Mouse (Mus musculus) neutrophil, adult 5-6 weeks (primary cell): ENCODE results near the gene Trpc5. TPM values are rescaled to one million over a fixed set of nuclear protein-coding genes. Genes with fewer than 3 reads are reported as not detected.

Experiments
- ATAC-seq: fragments of 151-379, 151-347 bp; 2 replicates; pipeline ENCODE4 v1.8.0; 2017; ENCODE audit warnings: mild to moderate bottlenecking, moderate TSS enrichment; ENCODE audit not compliant: insufficient number of reproducible peaks, poor library complexity, low FRiP score, severe bottlenecking; ENCODE audit errors: extremely low read depth
- total RNA-seq: library from RNA; stranded (forward); fragments of 200-1000 nt; gene quantifications from 2 replicates; pipeline ENCODE4 v1.2.3, GENCODE M21; 2017

The Trpc5 gene
- not detected in 2 replicates for total RNA-seq

DNA sequence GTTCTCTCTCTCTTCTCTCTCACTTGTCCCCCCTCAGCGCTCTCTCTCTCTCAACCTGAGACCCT is at the start of gene Trpc5:
Trpc5 (minus strand) TSS at position 39 of the 65 bp plus-strand sequence.
- no peak for ATAC-seq

DNA sequence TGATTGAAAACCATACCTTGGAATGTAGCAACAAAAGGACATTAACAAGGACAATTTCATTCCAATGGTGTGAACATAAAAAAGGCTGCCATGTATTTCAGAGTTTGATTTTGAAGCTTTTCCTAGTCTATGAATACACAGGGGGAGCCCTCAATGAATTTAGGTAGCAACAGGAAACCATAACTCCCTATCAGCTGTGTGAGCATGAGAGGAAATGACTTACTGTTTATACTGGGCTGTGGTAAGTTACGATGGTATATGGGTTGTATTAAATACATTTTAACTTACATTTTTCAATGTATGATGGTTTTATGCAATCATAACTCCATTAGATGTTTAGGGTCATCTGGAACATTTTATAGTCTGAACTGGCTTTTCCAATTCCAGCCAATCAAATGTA is 28.4 kb upstream of the Trpc5 start:
- ATAC-seq, result no peak

DNA sequence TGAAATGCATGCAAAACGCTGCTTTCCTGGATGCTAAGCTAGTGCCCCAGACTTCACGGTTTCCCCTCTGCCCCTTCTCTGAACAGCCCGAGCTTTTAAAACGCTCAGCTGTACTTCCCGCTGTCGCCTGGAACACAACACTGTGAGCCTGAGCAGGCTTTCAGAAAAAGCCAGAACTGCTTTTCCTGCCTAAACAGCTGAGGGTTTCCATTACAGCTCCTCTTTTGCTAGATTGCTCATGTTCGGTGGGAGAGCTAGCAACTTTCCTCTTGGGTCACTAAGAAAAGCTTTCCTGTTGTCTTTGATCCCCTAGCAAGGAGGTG is 1.8 kb upstream of the Trpc5 start:
- ATAC-seq, result no peak

DNA sequence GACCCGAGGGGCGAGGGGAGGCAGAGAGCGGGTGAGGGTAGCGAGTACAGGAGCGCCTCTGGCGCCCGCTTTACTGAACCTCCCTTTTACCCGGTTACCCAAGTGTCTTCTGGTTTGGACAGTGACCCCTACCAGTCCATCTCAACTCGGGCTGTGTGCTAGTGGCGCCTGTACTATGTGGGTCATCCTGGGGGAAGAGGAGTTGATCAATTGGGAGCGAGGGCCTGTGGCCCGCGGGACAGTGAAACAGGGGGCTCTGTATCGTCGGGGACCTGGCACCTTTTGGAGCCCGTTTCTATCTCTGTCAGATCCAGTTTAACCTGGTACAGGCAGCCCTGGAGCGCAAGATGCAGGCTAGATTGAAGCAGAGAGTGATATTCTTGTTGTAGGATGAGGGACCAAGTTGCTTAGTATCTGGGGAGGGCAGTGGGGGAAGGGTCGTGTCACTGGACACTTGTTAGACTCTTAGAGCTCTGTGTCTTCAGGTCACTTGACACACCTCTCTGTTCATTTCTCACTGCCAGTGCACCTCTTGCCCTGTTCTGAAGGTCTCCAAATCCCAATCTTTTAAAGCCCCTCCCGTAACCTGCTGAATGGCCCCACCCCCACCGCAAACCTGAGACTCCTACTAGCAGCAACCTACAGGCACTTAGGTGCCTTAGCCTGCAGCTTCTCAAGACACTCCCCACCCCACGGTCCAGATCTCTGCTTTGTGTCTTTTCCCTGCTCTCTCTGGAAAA is 1.3 kb upstream of the Trpc5 start:
- ATAC-seq, result no peak

DNA sequence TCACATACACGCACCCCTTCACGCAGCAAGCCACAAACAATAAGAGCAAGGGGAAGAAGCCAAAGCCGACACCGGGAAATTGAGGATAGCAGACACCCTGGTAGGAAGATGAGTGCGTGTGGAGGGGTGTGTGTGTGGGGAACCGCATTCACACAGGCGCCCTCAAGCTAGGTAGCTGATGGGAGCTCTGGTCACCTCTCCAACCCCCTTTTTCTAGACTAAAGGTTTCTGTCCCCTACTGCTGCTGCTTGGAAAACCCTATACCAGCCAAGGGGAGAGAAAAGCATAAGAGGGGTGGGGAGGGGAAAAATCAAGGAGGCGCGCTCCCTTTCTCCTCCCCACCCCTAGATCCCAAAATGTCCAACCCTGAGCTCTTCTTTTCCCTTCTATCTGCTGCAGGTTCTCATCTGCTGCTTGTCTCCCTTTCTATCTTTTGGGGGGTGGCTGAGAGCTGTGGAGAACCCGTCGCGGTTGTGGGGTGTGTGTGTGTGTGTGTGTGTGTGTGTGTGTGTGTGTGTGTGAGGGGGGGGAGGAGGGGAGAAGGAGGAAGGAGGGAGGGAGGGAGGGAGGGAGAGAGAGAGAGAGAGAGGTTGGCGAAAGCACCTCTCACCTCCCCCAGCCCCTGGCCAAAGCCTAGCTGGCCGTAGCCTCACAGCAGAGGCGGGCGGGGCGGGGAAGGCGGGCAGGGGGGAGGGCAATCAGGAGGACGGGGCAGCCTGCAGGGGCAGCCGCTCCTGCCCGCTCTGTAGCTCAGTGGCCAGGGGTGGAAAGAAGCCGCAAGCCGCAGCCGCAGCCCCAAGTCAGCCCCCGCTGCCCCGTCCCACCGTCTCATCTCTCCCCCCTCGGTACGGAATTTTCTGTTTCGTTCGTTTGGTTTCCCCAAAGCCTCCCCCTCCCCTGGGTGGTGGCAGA is 483 bp upstream of the Trpc5 start, which contains the start of gene Rtl4:
Rtl4 (plus strand) TSS at position 701 of the 912 bp plus-strand sequence.
- ATAC-seq, result no peak

DNA sequence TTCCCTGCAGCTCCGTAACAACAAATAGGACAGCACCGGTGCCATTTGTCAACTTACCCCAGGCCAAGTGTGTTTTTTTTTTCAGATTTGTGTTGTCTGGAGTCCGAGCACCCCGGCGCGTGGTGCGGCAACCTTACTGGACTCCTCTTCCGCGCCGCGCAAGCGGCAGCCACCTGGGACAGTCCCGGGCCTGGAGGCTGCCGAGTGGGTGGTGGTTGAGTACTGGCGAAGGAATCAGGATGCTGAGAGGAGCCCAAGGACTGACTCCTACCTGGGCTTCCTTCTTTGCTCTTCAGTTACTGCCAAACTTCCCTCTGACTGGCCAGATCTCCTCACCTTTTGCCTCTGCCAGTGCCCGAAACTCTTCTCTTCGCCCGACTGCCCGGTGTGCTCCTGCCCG is 238 bp downstream of the Trpc5 start:
- no peak for ATAC-seq

DNA sequence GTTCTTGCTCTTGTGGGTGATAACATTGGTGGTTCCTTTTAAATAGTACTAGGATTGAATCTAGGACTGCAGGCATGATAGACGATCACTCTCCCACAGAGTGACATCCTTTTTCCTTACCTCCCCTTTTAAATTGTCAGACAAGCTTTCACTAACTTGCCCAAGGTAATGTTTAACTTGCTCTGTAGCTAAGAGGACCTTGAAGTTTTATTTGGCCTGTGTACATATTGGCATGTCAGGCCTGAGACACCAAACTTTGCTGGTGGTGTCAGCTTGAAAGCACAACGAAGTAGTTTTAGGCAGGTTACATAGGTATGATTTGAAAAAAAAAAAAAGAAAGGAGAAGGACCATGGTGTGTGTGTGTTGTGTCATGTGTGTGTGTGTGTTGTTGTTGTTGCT is 35.8 kb downstream of the Trpc5 start:
- ATAC-seq, result no peak

DNA sequence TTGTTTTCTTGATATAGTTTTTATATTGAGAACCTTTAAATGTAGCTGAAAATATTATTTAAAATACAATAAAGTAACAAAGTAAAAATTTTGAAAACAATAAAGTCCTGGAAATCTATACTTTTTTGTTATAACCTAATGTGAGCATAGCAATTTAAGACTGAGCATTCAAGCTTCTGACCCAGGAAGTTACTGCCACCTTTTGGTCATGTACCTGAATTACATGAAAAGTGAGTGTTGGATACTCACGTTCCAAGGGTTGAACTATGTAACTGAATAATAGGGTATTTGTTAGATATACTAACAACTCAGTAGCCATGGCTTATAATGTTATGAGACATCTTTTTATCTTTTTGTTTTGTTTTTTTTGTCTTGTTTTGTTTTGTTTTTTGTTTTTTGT is 42.6 kb downstream of the Trpc5 start:
- ATAC-seq, result no peak

DNA sequence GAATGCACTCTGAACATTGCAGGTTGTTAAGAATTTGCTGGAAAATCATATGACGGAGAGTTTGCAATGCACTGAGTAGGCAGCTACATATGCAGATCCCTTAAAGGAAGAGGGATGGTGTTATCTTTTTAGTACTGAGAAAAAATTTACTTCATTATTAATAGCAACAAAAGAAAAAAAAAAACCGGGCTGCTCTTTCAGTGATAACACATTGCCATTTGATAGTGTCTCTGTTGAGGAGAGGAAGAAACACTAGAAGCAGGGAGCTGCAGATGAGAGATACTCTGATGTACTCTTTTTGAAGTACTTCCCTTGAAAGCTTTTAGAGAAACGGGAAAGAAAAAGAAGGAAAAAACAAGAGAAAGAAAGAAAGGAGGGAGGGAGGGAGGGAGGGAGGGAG is 43.2 kb downstream of the Trpc5 start:
- ATAC-seq, result no peak

DNA sequence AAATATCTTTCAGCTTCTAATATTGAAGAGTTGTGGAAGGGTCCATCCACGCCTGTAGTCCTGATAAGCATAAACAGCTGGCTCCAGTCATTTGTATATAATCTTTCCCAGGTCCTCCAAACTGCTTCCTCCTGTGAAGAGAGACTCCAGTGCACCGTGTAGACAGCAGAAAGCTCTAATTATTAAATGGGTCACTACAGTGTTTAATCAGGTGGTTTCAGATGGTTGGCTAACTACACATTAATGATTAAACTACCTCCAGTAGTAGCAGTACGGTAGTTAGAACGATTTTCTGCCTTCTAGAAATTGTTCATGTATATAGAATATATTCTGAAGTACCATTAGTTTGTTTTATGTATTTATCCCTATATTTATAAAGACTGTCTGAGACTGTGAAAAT is 75.2 kb downstream of the Trpc5 start:
- no peak for ATAC-seq

DNA sequence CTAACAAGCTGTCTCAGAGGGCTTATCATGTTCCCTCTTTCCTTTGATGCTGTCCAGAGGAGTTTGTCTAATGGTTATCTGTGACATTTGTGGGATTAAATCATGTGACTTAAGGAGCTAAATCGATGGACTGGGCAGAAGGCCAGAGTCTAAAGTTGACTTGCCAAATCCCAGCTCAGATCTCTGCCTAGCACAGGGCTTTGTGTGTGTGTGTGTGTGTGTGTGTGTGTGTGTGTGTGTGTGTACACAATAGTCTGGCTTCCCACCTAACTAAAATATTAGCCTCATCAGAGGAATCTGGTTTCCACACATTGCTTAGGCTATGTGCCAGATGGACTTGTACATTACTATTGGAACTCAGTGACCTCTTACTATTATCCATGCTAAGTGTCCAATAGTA is 151.5 kb downstream of the Trpc5 start:
- ATAC-seq, result no peak

DNA sequence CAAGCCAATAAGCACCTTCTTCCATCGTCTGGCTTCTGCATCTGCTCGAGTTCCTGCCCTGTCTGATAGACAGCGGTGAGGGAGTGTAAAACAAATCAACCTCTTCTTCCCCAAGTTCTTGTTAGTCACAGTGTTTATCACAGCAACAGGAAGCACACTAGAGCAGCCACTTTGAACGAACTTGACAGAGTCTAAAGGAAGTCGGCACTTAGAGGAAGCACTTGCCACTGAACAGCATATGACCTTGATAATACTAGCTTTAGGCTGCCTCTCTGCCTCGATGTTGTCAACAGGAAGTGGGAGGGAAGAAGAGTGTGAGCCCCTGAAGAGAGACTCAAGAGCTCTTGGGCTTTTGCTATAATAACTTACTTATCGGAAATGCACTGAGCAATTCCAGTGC is 161.9 kb downstream of the Trpc5 start:
- ATAC-seq, result peak; percentile 99

DNA sequence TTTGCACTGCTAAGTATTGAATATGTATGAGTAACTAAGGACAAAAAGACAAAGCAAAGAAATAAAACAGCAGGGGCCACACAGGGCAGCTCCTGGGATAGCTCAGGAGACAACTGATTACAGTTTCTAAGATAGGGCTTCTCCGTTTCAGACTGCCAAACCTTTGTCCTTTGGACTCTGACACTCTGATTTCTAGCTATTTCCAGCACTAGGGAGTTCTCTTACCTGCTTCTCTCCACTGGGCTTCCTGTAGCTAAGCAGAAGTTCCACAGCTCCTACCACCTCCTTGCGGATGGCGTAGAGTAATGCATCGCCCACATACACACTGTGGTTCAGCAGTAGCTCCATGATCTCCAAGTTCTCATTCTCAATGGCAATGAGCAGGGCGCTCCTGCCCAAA is 164.7 kb downstream of the Trpc5 start:
- no peak for ATAC-seq

DNA sequence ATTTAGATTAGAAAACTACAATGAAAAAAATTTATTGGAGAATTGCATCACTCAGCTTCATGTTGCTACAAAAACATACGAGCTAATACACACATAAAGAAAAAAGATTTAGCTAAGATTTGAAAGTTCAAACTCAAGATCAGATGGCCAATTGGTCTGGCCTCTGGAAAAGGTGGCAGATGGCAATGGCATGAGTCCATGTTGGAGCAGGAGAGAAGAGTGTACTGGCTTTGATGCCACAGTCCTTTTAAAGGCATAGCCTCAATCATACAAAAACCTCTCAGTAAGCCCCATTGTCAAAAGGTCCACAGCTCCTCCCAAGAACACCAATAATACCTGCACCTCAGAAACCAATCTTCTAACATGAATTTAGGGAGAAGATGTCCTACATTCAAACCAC is 196.6 kb downstream of the Trpc5 start:
- no peak for ATAC-seq

DNA sequence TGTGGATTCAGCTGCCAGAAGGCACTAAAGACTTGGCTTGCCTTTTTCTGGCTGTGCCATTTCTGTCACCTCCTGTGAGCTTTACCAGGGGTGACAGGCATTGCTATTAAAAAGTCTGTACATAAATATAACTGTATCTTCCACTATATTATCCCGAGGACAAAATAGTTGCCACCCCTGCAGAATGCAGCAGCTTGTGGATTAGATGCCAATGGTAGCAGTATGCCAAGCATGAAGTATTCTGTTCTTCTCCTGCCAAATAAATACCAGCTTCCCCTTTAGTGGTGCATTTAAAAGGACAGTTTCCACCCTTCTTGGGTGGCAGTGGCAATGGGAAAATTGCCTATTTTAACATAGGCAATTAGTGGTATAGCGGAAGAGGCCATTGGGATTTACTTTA is 223.6 kb downstream of the Trpc5 start:
- no peak for ATAC-seq

DNA sequence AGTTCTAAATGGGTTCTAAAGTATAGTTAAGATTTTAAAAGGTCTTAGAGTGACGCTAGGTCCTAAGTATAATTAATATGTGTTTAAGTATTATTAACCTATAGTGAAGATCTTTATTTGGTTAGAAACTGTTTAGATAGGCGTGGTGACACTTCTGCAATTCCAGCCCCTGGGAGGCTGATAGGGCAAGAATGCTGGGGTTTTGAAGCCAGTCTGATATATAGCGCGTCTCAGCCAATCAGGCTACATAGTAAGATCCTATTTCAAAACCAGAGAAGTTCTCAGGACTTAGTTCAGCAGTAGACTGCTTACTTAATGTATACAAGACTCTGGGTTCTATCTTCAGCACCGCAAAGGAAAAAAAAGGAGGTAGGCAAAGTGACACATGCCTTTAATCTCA is 231.7 kb downstream of the Trpc5 start, which contains the start of gene Trpc5os:
Trpc5os (plus strand) TSS at position 301 of the 400 bp plus-strand sequence.
- ATAC-seq, result no peak

DNA sequence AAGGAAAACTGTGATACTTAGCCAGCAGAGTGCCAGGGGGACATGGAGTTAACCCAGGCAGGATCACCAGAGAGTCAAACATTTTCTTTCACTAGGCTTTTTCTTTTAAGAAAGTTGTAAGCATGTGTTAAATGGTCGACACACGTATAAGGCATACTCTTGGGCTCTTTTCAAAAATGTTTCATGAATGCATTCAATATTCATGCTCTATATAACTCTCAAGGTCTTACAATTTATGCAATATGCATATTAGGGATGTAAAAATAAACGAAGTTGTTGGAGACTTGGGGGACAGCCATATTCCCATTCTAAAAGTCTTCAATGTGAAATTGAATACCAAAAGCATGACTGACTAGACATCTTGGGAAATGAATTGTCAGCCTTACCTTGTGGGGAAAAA is 264.1 kb downstream of the Trpc5 start:
- ATAC-seq, result no peak

DNA sequence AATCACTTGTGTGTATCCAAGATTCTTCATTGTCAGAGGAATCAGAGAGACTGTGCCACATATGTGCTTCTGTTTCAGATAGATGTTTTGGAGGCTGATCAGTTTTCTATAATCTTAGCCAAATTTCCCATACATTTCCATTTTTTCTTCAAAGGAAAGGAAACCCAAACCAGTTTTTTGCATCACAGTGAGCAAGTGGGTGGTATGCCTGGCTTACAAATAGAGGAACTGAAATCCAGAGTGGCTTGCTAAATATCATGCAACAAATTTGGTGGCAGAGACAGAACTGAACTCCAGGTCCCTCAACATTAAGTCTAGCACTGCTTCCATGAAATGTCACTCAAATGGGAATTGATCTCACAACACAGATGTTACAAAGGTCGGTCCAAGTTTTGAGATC is 266.9 kb downstream of the Trpc5 start:
- ATAC-seq, result no peak

DNA sequence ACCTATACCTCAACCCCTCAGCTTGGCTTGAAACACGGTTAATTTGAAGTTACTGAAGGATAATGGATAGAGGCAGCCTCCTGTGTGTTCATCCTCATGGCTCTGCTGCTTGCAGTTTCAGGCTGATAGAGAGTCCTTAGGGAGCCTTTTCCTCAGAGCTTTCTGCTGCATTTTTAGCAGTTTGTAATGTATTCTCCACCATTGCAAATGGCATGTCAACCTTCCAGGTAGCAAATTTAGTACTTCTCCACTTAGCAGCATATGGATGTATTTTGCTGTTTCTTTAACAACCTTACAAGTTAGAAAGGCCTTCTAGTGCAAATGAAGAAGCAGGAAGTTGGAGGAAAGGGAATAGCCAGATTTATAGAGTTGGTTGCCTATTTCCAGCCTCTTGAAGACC is 267.7 kb downstream of the Trpc5 start:
- ATAC-seq, result no peak

DNA sequence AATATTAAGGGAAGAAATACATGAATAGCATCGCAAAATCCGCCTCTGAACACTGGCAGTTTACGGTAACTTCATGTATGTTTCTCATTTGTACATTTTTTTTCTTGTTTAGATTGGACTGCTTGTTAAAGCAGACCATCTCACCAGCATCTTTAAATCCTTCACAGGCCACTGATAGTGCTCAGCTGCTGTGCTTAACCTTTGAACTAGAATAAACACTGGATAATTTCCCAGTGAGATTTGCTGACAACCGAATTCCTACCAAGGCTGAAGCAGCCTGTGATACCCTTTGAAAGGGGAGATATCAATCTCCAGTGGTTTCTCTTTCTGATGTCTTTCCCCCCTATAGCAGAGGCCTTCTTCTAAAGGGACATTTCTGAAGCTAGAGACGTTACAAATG is 279.9 kb downstream of the Trpc5 start:
- no peak for ATAC-seq

DNA sequence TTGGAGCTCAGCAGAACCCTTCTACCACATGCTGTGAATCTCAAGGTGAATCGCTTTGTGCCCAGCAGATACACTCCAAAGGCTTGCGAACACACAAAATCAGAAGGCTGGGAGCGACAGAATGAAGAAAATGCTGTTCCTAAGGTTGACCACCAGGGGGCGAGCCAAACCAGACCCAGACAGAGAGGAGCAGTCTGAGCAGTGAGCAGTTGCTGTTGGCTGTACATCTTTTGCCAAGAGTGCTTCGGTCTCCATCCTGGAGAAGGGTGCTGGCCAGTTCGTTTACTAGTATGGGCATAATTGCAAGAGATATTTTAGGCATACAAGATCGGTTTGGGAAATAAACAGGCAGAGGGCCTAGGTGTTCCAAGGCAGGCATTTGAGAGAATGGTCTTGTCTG is 284.5 kb downstream of the Trpc5 start:
- ATAC-seq, result peak; percentile 46; the same call in 1 of the 2 replicates
